Mouse (Mus musculus): ENCODE measurements at regions not wholly inside any gene's neighbourhood (a gene's known extent, or its start where the extent isn't known, plus 50 kb on each side); places are given as distances from the start of the nearest gene placed in this dataset.

- TF ChIP-seq CTCF (IDR thresholded peaks at IDR 0.05; ENCODE audit: low read depth, low read length) (no peak), POLR2AphosphoS5 (IDR thresholded peaks at IDR 0.05; ENCODE audit: insufficient replicate concordance, low read depth, low read length) (no peak)
These were observed 116.2 kb upstream of the Twist2 start for GRCm38 (mm10) chr1:91685031-91685430.
